Mouse (Mus musculus) testis, adult 2 months (tissue): ENCODE data around the gene Strip1.

ENCODE experiments used
- CTCF ChIP-seq: fragments of 200-500 bp; IDR thresholded peaks from 2 replicates; pipeline ENCODE4 v1.5.1; 2012; ENCODE audit warnings: low read depth, mild to moderate bottlenecking, inconsistent platforms, low read length, moderate library complexity; ENCODE audit not compliant: control insufficient read depth, insufficient read depth, insufficient replicate concordance
- POLR2A ChIP-seq: fragments of 200-500 bp; IDR thresholded peaks from 2 replicates; pipeline ENCODE4 v1.6.1; 2012; ENCODE audit warnings: low read depth, mild to moderate bottlenecking, inconsistent platforms, low read length, moderate library complexity; ENCODE audit not compliant: control insufficient read depth

- TF ChIP-seq POLR2A (no peak), CTCF (no peak)
Observed at GRCm38 (mm10) chr3:107594662-107595263, 36.7 kb downstream of the Strip1 start, which contains the start of gene Alx3.
